Mouse (Mus musculus) CH12.LX (cell line): ENCODE measurements around the gene Pprc1. TPM values are rescaled to one million over a fixed set of nuclear protein-coding genes. Genes with fewer than 3 reads are reported as not detected.

Source experiments
- DNase-seq: peaks from one replicate; pipeline ENCODE4 v3.0.0-alpha.2; 2013; ENCODE audit errors: extremely low read depth
- H3K27ac ChIP-seq: 2 replicates; pipeline ENCODE4 v1.5.1; 2012; ENCODE audit warnings: low read depth, mild to moderate bottlenecking, control low read depth, moderate library complexity; ENCODE audit not compliant: insufficient read depth
- H3K27me3 ChIP-seq: replicated peaks from 2 replicates; pipeline ENCODE3; 2012; ENCODE audit warnings: inconsistent platforms
- H3K36me3 ChIP-seq, 2 experiments: replicated peaks in 1 of 2; 2 replicates each; pipeline versions ENCODE3 to v1.6.1; 2012; ENCODE audit warnings: inconsistent platforms in 1 of 2, low read length in 1 of 2, mild to moderate bottlenecking in 1 of 2, mixed read lengths in 1 of 2, moderate library complexity in 1 of 2; ENCODE audit not compliant: control insufficient read depth in 1 of 2, insufficient read depth in 1 of 2
- H3K4me1 ChIP-seq, 2 experiments: 2 replicates each; pipeline ENCODE4 v1.6.1; 2012; ENCODE audit warnings: inconsistent platforms in 1 of 2, moderate library complexity in 1 of 2; ENCODE audit not compliant: insufficient read depth in 2 of 2, control insufficient read depth in 1 of 2
- H3K4me2 ChIP-seq: 2 replicates; pipeline ENCODE4 v1.6.1; 2012; ENCODE audit warnings: low read depth, mild to moderate bottlenecking, control low read depth; ENCODE audit not compliant: poor library complexity, insufficient read depth, severe bottlenecking
- H3K4me3 ChIP-seq, 3 experiments: fragments of 150-350 bp in 1 of 3; sonication (generic) in 1 of 3; replicated peaks in 1 of 3; 2 replicates each; pipeline versions ENCODE3 to v1.5.1; 2011 to 2012; ENCODE audit warnings: low read depth in 2 of 3, low read length in 2 of 3, mild to moderate bottlenecking in 2 of 3, moderate library complexity in 2 of 3, control low read depth in 1 of 3, improper control_type of control experiment in 1 of 3, inconsistent platforms in 1 of 3, mixed read lengths in 1 of 3; ENCODE audit not compliant: poor library complexity in 1 of 3
- H3K79me2 ChIP-seq: replicated peaks from 2 replicates; pipeline ENCODE4 v1.6.1; 2012; ENCODE audit warnings: mild to moderate bottlenecking, moderate library complexity; ENCODE audit not compliant: control insufficient read depth, poor library complexity, insufficient read depth, severe bottlenecking; ENCODE audit errors: extremely low read depth
- H3K9ac ChIP-seq: 2 replicates; pipeline ENCODE4 v1.6.1; 2012; ENCODE audit warnings: low read depth, mild to moderate bottlenecking, control low read depth, moderate library complexity; ENCODE audit not compliant: insufficient read depth
- H3K9me3 ChIP-seq: replicated peaks from 2 replicates; pipeline ENCODE3; 2012; ENCODE audit warnings: low read length, inconsistent platforms, mixed read lengths
- BHLHE40 ChIP-seq: IDR thresholded peaks from 2 replicates; pipeline ENCODE4 v1.6.1; 2011; ENCODE audit warnings: mild to moderate bottlenecking, low read depth, low read length, improper control_type of control experiment
- CHD1 ChIP-seq: IDR thresholded peaks from 2 replicates; pipeline ENCODE4 v1.6.1; 2012; ENCODE audit warnings: low read depth, low read length, improper control_type of control experiment, inconsistent platforms
- CHD2 ChIP-seq: IDR thresholded peaks from 2 replicates; pipeline ENCODE4 v1.6.1; 2011; ENCODE audit warnings: low read length, improper control_type of control experiment
- E2F4 ChIP-seq: IDR thresholded peaks from 2 replicates; pipeline ENCODE4 v1.6.1; 2011; ENCODE audit warnings: low read depth, low read length, improper control_type of control experiment; ENCODE audit not compliant: insufficient replicate concordance
- EP300 ChIP-seq: IDR thresholded peaks from 2 replicates; pipeline ENCODE4 v1.6.1; 2011; ENCODE audit warnings: low read length, improper control_type of control experiment
- ETS1 ChIP-seq: conservative IDR thresholded peaks from 2 replicates; pipeline ENCODE4 v1.6.1; 2012; ENCODE audit warnings: low read depth, mild to moderate bottlenecking, inconsistent platforms, low read length, improper control_type of control experiment, moderate library complexity
- GABPA ChIP-seq: IDR thresholded peaks from 2 replicates; pipeline ENCODE4 v1.6.1; 2012; ENCODE audit warnings: low read depth, low read length, improper control_type of control experiment, inconsistent platforms; ENCODE audit not compliant: insufficient replicate concordance
- HCFC1 ChIP-seq: IDR thresholded peaks from 2 replicates; pipeline ENCODE4 v1.6.1; 2012; ENCODE audit warnings: low read depth, mild to moderate bottlenecking, inconsistent platforms, low read length, improper control_type of control experiment
- IRF4 ChIP-seq: IDR thresholded peaks from 2 replicates; pipeline ENCODE4 v1.6.1; 2014; ENCODE audit warnings: low read depth, mild to moderate bottlenecking, inconsistent platforms, low read length, improper control_type of control experiment
- JUN ChIP-seq: IDR thresholded peaks from 2 replicates; pipeline ENCODE4 v1.6.1; 2011; ENCODE audit warnings: low read depth, mild to moderate bottlenecking, low read length, improper control_type of control experiment, moderate library complexity; ENCODE audit not compliant: insufficient read depth
- JUND ChIP-seq: conservative IDR thresholded peaks from 2 replicates; pipeline ENCODE4 v1.6.1; 2011; ENCODE audit warnings: low read depth, low read length, improper control_type of control experiment
- MAX ChIP-seq: IDR thresholded peaks from 2 replicates; pipeline ENCODE4 v1.6.1; 2011; ENCODE audit warnings: low read length, improper control_type of control experiment
- MAZ ChIP-seq: IDR thresholded peaks from 2 replicates; pipeline ENCODE4 v1.6.1; 2012; ENCODE audit warnings: low read depth, mild to moderate bottlenecking, inconsistent platforms, low read length, improper control_type of control experiment, moderate library complexity
- MEF2A ChIP-seq: IDR thresholded peaks from 2 replicates; pipeline ENCODE4 v1.6.1; 2014; ENCODE audit warnings: low read depth, mild to moderate bottlenecking, inconsistent platforms, low read length, improper control_type of control experiment, borderline replicate concordance
- NELFE ChIP-seq: IDR thresholded peaks from 2 replicates; pipeline ENCODE4 v1.6.1; 2011; ENCODE audit warnings: low read depth, low read length, improper control_type of control experiment
- NRF1 ChIP-seq: IDR thresholded peaks from 2 replicates; pipeline ENCODE4 v1.6.1; 2014; ENCODE audit warnings: low read depth, mild to moderate bottlenecking, inconsistent platforms, low read length, improper control_type of control experiment, moderate library complexity
- POLR2A ChIP-seq: IDR thresholded peaks from 2 replicates; pipeline ENCODE4 v1.6.1; 2011; ENCODE audit warnings: low read depth, mild to moderate bottlenecking, improper control_type of control experiment, low read length
- RAD21 ChIP-seq: IDR thresholded peaks from 2 replicates; pipeline ENCODE4 v1.6.1; 2011; ENCODE audit warnings: low read depth, mild to moderate bottlenecking, low read length, improper control_type of control experiment, moderate library complexity
- SIN3A ChIP-seq: IDR thresholded peaks from 2 replicates; pipeline ENCODE4 v1.6.1; 2012; ENCODE audit warnings: low read length, improper control_type of control experiment, inconsistent platforms
- SMC3 ChIP-seq: IDR thresholded peaks from 2 replicates; pipeline ENCODE4 v1.6.1; 2011; ENCODE audit warnings: low read depth, low read length, improper control_type of control experiment
- TCF12 ChIP-seq: IDR thresholded peaks from 2 replicates; pipeline ENCODE4 v1.6.1; 2014; ENCODE audit warnings: low read depth, mild to moderate bottlenecking, inconsistent platforms, low read length, improper control_type of control experiment
- UBTF ChIP-seq: IDR thresholded peaks from 2 replicates; pipeline ENCODE4 v1.6.1; 2012; ENCODE audit warnings: low read depth, mild to moderate bottlenecking, inconsistent platforms, low read length, improper control_type of control experiment, moderate library complexity
- ZC3H11A ChIP-seq: IDR thresholded peaks from 2 replicates; pipeline ENCODE4 v1.6.1; 2012; ENCODE audit warnings: low read depth, mild to moderate bottlenecking, inconsistent platforms, low read length, improper control_type of control experiment
- ZKSCAN1 ChIP-seq: IDR thresholded peaks from 2 replicates; pipeline ENCODE4 v1.6.1; 2012; ENCODE audit warnings: low read depth, inconsistent platforms, low read length, improper control_type of control experiment, borderline replicate concordance
- ZMIZ1 ChIP-seq: IDR thresholded peaks from 2 replicates; pipeline ENCODE4 v1.6.1; 2012; ENCODE audit warnings: low read depth, mild to moderate bottlenecking, inconsistent platforms, low read length, improper control_type of control experiment
- dilution Hi-C: fragments of 300-500 bp; cut with MboI; formaldehyde crosslinking; loops from 2 replicates; pipeline ENCODE4 v1.14.3; 2020; ENCODE audit warnings: low sequenced_read_pairs; ENCODE audit not compliant: extremely low pct_unique_long_range_greater_than_20kb, extremely low pct_ligation_motif_present
- in situ Hi-C: fragments of 300-500 bp; cut with MboI; formaldehyde crosslinking; loops from 3 replicates; pipeline ENCODE4 v1.14.3; 2019; ENCODE audit warnings: low sequenced_read_pairs, low pct_ligation_motif_present, low pct_unique_long_range_greater_than_20kb, mixed read lengths
- polyA plus RNA-seq: library from polyadenylated mRNA; unstranded; fragments of >175 nt; gene quantifications from 2 replicates; pipeline ENCODE4 v1.2.1, GENCODE M21; 2012; ENCODE audit warnings: low read depth; ENCODE audit not compliant: insufficient read length
- total RNA-seq, 2 experiments: library from RNA; depleted of rRNA; stranded (reverse); fragments of 300-350 nt in 1 of 2; fragments of >200 nt in 1 of 2; gene quantifications; 2 replicates each; pipeline ENCODE4 v1.2.3; 2012 to 2014

Gene Pprc1
- total and polyA plus RNA-seq, 3 experiments = 13.0 to 68.7 (median 21.2) TPM

GRCm38 (mm10) chr19:46047426-46047825 is 2.7 kb downstream of the Pprc1 start:
- H3K9me3 ChIP-seq = no peaks in the 10 kb centered on the region
- H3K79me2 ChIP-seq = peaks cover 21% of the 10 kb centered on the region
- in situ Hi-C loops = no loop called here
- no peak overlapping the region for H3K27ac ChIP-seq
- no peak overlapping the region for H3K4me2 ChIP-seq
- no peak overlapping the region for H3K9ac ChIP-seq
- dilution Hi-C loops = no loop called here
- H3K4me1 ChIP-seq = peaks cover under 1 to 26% of the 10 kb centered on the region in 2 experiments; a peak in 3 of 4 replicates
- DNase-seq = no peak
- TF ChIP-seq RAD21 = no peak
- TF ChIP-seq ETS1 = no peak
- TF ChIP-seq NRF1 = no peak
- TF ChIP-seq BHLHE40 = no peak
- no peak for TF ChIP-seq ZKSCAN1
- no peak for TF ChIP-seq TCF12
- TF ChIP-seq MAZ = no peak
- TF ChIP-seq POLR2A = no peak
- no peak for TF ChIP-seq NELFE
- TF ChIP-seq GABPA = no peak
- no peak for TF ChIP-seq ZC3H11A
- TF ChIP-seq UBTF = no peak
- no peak for TF ChIP-seq SIN3A
- no peak for TF ChIP-seq CHD2
- H3K27me3 ChIP-seq = peaks cover 26% of the 10 kb centered on the region
- H3K4me3 ChIP-seq = no peak overlapping the region
- H3K36me3 ChIP-seq = no peaks in the 10 kb centered on the region

DNA sequence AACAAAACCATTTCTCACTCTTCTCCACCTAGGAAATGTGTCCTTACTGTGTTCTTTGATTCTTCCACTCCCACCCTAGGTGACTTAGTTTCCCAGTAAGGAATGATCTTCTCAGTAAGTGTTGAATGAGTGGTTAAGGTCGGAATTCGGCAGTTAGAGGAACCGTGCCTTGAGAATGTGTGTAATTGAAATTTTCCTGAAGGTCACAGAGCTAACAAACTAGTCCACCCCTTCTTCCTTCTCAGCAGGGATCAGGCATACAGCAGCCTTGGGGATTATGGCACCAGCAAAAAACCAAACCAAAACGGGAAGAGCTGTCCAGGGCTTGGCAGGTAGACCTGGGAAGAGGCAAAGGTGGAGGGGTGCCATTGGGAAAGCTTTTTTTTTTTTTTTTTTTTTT is 4.4 kb downstream of the Pprc1 start:
- no peak for DNase-seq
- Histone ChIP-seq H3K27me3 (peaks cover 26% of the 10 kb centered on the region), H3K4me3 (no peak overlapping the region)
- dilution Hi-C loops = no loop called here
- TF ChIP-seq ETS1 = no peak
- TF ChIP-seq MAZ = no peak
- TF ChIP-seq UBTF = no peak
- no peak for TF ChIP-seq E2F4
- TF ChIP-seq JUN = no peak
- no peak for TF ChIP-seq MAX
- no peak for TF ChIP-seq IRF4
- TF ChIP-seq ZKSCAN1 = no peak
- TF ChIP-seq ZMIZ1 = no peak
- no peak for TF ChIP-seq CHD2
- no peak for TF ChIP-seq HCFC1
- no peak for TF ChIP-seq SMC3
- TF ChIP-seq MEF2A = no peak
- TF ChIP-seq JUND = no peak
- no peak for TF ChIP-seq EP300
- TF ChIP-seq CHD1 = no peak
- TF ChIP-seq TCF12 = no peak
- TF ChIP-seq, all 38 proteins: peak for 0
- H3K9ac ChIP-seq = no peak overlapping the region
- no peaks in the 10 kb centered on the region for H3K9me3 ChIP-seq
- in situ Hi-C loops = no loop called here
- H3K79me2 ChIP-seq = peaks cover 5% of the 10 kb centered on the region
- H3K27ac ChIP-seq = no peak overlapping the region
- H3K36me3 ChIP-seq = no peaks in the 10 kb centered on the region
- H3K4me1 ChIP-seq = peaks cover 0 to 15% of the 10 kb centered on the region in 2 experiments; a peak in 2 of 4 replicates
- H3K4me2 ChIP-seq = no peak overlapping the region
